Mouse (Mus musculus) CH12.LX (cell line): ENCODE measurements around the gene Kndc1.

Experiments used
- CTCF ChIP-seq, 2 experiments: IDR thresholded peaks in 1 of 2; conservative IDR thresholded peaks in 1 of 2; 2 replicates each; pipeline ENCODE4 v1.5.1; 2011 to 2012; ENCODE audit warnings: low read depth in 2 of 2, low read length in 2 of 2, improper control_type of control experiment in 1 of 2, inconsistent platforms in 1 of 2, mild to moderate bottlenecking in 1 of 2, moderate library complexity in 1 of 2
- EP300 ChIP-seq: IDR thresholded peaks from 2 replicates; pipeline ENCODE4 v1.6.1; 2011; ENCODE audit warnings: low read length, improper control_type of control experiment
- JUND ChIP-seq: conservative IDR thresholded peaks from 2 replicates; pipeline ENCODE4 v1.6.1; 2011; ENCODE audit warnings: low read depth, low read length, improper control_type of control experiment
- MAFK ChIP-seq: IDR thresholded peaks from 2 replicates; pipeline ENCODE4 v1.6.1; 2011; ENCODE audit warnings: low read length, improper control_type of control experiment; ENCODE audit not compliant: insufficient replicate concordance
- MAZ ChIP-seq: IDR thresholded peaks from 2 replicates; pipeline ENCODE4 v1.6.1; 2012; ENCODE audit warnings: low read depth, mild to moderate bottlenecking, inconsistent platforms, low read length, improper control_type of control experiment, moderate library complexity
- MEF2A ChIP-seq: IDR thresholded peaks from 2 replicates; pipeline ENCODE4 v1.6.1; 2014; ENCODE audit warnings: low read depth, mild to moderate bottlenecking, inconsistent platforms, low read length, improper control_type of control experiment, borderline replicate concordance
- MYC ChIP-seq: IDR thresholded peaks from 2 replicates; pipeline ENCODE4 v1.6.1; 2011; ENCODE audit warnings: low read depth, mild to moderate bottlenecking, improper control_type of control experiment, low read length
- POLR2A ChIP-seq: IDR thresholded peaks from 2 replicates; pipeline ENCODE4 v1.6.1; 2011; ENCODE audit warnings: low read depth, mild to moderate bottlenecking, improper control_type of control experiment, low read length
- RCOR1 ChIP-seq: conservative IDR thresholded peaks from 2 replicates; pipeline ENCODE4 v1.6.1; 2012; ENCODE audit warnings: low read depth, mild to moderate bottlenecking, inconsistent platforms, low read length, improper control_type of control experiment
- SIN3A ChIP-seq: IDR thresholded peaks from 2 replicates; pipeline ENCODE4 v1.6.1; 2012; ENCODE audit warnings: low read length, improper control_type of control experiment, inconsistent platforms
- TBP ChIP-seq: conservative IDR thresholded peaks from 2 replicates; pipeline ENCODE4 v1.6.1; 2011; ENCODE audit warnings: low read depth, low read length, improper control_type of control experiment
- UBTF ChIP-seq: IDR thresholded peaks from 2 replicates; pipeline ENCODE4 v1.6.1; 2012; ENCODE audit warnings: low read depth, mild to moderate bottlenecking, inconsistent platforms, low read length, improper control_type of control experiment, moderate library complexity

DNA sequence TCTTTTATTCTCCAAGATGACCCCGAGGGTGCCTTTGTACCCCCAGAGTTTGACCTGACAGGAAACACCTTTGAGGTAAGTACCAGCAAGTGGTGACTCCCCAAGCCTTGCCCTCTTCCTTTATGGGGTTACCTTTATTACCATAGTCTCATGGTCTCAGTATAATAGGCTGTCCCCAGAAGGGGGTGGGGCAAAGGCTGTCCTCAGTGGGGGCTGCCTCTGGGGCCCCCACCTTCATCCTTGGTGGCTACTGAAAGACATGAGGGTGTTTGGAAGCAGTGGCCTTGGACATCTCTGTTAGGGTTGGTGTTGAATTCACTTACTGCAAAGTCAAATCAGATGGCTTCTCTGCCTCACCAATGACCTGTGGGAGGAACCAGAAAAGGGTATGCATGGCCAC, 7.5 kb downstream of the Kndc1 start:
- no peak for TF ChIP-seq TBP
- no peak for TF ChIP-seq UBTF
- TF ChIP-seq POLR2A = no peak
- no peak for TF ChIP-seq MAFK
- no peak for TF ChIP-seq CTCF (conservative IDR thresholded peaks at IDR 0.05 in 1 of 2, IDR thresholded peaks at IDR 0.05 in 1 of 2; ENCODE audit: low read depth in 2 of 2, low read length in 2 of 2)
- no peak for TF ChIP-seq MEF2A
- TF ChIP-seq SIN3A = no peak
- TF ChIP-seq JUND = no peak
- no peak for TF ChIP-seq MAZ
- no peak for TF ChIP-seq EP300
- TF ChIP-seq MYC = no peak
- no peak for TF ChIP-seq RCOR1
